Mouse (Mus musculus): ENCODE results near the gene Oas1g.
"Not testable (repeated sequence)": the region's sequence is repeated elsewhere in the genome, so short reads cannot be mapped to it uniquely, and the experiment has no call there.

The Oas1g gene

GRCm38 (mm10) chr5:120887413-120887812, at the start of gene Oas1g:
Gene Oas1g, minus strand, starts transcription at chr5:120887613.
- DNase-seq = not testable (repeated sequence)

DNA sequence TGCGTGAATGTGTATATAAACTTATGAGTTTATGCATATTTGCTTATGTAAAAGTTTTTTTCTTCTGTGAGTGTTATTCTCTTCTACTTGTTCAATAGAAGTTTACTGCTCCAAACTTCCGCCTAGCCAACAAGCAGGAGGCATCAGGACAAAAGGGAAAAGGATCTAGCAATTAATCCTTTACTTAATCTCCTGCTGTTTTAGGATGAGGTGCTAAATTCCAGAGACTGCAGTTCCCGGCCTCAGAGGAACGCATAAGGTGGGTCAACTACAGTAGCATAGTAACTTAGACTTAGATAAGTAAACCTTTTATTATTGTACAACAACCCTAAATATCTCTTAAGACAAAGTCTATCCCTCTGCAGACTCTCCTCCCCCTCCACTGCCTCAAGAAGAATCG, 46.6 kb upstream of the Oas1g start:
- no peak for DNase-seq

DNA sequence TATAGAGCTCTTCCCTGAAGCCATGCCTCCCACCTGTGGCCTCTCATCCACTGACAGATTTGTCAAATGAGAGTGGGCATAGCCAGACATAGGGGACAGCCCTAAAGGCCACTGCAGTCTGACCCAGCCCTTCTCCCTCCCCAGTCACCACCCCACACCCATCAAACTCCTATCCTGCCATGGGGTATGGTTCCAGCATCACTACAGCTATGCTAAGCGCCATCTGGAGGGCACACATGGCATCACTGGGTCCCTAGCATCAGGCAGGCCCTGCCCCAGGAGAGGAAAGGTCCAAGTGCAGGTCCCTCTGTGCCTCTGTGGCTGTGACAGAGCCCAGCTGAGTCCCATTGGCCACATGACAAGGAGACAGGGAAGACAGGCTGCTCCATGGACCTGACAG, 39.6 kb upstream of the Oas1g start:
- no peak for DNase-seq

DNA sequence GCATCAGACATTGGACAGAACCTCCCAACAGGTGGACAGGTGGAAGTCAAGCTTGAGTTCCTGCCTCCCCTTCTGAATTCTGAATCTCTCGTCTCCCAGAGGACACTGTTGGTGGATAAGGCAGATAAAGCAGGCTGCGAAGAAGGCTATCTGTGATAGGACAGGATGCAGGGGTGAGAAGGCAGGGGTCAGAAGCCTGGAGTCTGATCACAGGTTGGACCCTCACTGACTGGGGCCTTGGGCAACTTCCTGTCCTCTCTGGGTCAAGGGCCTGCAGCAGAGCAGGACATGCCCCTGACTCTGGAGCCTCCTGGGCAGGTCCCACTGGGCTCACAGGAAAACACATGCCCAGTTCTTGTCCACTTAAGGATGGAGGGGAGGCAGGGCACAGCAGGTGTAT, 38.9 kb upstream of the Oas1g start:
- DNase-seq = not testable (repeated sequence)

DNA sequence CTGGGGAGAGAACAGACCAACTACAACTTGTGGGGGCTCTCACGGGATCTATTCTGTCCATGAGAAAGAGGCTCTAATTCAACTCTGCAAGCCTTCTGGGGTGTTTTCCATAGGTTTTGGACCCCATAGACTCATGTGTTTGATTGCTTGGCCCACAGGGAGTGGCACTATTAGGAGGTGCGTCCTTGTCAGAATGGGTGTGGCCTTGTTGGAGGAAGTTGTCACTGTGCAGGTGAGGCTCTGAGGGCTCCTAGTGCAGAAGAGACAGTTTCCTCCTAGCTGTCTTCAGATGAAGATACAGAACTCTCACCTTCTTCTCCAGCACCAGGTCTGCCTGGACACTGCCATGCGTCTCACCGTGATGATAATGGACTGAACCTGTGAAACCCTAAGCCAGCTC, 37.1 kb upstream of the Oas1g start:
- DNase-seq = not testable (repeated sequence)

DNA sequence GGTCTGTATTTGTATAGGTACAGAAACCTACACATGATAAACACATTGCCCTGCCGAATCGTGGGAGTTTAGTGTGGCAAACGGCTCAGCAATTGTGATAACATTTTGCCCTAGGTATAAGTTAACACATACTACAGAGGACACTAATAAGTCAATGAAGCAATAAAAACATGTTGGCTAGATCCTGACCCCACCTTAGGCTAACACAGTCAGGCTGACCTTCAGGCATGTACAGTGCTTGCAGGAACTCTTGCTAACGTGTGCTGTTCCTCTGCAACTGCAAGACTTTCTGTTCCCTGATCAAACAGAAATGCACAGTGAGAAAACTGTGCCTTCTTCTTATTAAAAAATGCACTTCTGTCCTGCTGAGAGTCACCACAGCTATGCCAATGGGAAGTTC, 36.6 kb upstream of the Oas1g start:
- DNase-seq = no peak

DNA sequence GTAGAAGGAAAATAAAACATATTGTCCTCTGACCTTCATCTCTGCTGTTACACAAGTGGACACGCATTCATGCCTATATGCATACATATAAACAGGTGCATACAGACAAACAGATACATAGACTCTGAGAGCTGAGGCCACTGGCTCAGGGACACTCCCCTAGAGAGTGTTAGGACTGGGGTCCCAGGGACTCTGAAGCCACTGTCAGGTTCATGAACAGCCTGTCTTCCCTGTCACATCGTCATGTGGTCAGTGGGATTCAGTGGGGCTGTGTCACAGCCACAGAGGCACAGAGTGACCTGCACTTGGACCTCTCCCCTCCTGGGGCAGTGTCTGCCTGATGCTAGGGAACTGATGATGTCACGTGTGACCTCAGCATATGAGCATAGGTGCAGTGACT, 32.9 kb upstream of the Oas1g start:
- DNase-seq = no peak

GRCm38 (mm10) chr5:120919156-120919935, 31.9 kb upstream of the Oas1g start:
- not testable (repeated sequence) for DNase-seq

DNA sequence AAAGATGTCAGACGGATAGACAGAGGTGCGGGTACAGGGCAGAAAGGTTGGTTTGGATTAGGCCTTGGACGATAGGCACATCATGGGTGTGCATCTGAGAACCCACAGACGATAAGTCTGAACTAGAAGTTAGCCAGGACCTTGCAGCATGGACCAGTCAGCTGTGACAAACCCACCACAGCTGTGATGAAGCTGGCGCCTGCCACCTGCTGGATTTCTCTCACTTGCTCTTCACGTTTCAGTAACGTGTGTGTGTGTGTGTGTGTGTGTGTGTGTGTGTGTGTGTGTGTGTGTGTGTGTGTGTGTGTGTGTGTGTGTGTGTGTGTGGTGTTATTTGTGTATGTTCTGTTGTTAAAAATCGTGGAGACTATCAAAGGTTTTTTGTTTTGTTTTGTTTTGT, 26.8 kb upstream of the Oas1g start, which contains the start of gene Oas1d:
TSS of gene Oas1d (plus strand) at position 333 of the 400 bp plus-strand sequence.
- not testable (repeated sequence) for DNase-seq

GRCm38 (mm10) chr5:120908196-120908920, 20.9 kb upstream of the Oas1g start:
- no peak for DNase-seq

DNA sequence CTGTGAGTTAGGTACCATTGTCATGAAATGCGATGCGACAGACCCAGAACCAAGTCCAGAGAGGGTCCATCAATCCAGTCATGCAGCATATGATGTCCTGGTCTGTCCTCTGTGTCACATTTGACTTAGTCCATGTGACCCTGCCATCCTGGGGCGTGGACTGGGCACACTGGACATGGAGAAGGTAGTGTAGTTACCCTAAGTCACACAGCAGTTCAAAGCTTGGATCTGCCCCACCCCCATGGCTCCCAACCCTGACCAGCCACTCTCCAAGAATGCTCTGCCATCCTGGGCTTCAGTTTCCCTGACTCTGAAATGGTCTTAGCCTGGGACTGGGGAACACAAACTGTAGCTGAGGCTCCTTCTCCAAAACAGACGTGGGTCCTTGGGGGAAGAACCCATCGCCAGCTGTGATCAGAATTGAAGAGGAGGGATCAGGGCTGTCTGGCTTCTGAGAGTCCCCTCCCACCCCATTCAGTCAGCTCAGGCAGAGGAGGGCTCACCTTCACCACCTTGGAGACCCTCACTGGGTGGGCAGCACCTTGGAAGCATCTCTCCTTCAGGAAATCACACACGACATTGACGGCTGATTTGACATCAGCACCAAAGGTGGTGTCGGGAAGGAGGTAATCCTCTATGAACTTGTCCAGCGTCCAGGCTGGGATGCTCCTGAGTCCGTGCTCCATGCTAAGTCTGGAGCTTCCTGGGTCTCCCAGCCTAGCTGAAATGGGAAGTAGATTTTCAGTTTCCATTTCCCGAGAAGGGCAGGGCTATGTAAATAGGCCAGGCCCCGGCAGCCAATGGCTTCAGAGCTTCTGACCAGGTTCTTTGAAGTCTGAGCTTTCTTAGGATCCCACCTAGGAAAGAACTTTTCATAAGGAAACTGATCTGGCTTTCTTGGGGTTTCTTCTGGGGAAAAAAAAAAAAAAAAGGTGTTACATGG, 19.6 kb upstream of the Oas1g start, which contains the start of gene Oas1a:
TSS of gene Oas1a (minus strand) at position 731 of the 943 bp plus-strand sequence.
- not testable (repeated sequence) for DNase-seq

DNA sequence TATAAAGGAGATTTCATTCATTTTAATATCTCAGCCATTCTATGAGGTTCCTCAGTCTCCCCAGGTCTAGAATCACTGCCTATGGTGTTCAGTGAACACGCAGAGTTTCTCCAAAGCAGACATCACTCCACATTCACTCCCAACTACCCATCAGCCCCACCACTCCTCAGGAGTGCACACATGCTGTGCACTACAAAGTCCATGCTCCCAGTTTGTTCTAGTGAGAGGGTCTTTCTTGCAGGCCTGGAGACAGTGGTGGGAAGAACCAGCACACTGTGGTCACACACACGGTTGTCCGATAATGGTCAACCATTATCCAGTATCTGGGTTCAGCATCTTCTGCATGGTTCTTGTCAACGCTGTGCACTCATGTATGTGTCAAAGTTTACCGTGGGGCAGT, 14.6 kb upstream of the Oas1g start:
- no peak for DNase-seq

- no peak for DNase-seq
Observed at GRCm38 (mm10) chr5:120900666-120901065, 13.3 kb upstream of the Oas1g start.

- no peak for DNase-seq
Observed at GRCm38 (mm10) chr5:120898726-120899125, 11.3 kb upstream of the Oas1g start.

DNA sequence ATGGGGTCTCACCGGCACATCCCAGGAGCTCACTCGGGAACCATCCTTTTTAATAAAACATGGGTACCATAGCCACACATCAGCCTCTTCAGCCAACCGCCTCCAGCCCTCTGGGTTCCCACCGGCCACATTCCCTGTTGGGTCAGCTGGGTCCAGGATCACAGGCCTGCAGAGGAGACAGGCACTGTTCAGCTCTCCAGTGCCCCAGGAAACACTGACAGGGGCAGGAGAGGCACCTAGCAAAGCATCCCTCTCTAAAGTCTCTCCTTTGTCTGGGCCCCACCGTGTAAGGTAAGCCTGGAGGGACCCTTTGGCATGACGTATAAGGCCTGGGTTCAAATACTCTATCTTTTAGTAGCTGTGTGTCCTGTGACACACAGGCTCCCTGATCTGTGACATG, 10.9 kb upstream of the Oas1g start:
- DNase-seq = no peak

DNA sequence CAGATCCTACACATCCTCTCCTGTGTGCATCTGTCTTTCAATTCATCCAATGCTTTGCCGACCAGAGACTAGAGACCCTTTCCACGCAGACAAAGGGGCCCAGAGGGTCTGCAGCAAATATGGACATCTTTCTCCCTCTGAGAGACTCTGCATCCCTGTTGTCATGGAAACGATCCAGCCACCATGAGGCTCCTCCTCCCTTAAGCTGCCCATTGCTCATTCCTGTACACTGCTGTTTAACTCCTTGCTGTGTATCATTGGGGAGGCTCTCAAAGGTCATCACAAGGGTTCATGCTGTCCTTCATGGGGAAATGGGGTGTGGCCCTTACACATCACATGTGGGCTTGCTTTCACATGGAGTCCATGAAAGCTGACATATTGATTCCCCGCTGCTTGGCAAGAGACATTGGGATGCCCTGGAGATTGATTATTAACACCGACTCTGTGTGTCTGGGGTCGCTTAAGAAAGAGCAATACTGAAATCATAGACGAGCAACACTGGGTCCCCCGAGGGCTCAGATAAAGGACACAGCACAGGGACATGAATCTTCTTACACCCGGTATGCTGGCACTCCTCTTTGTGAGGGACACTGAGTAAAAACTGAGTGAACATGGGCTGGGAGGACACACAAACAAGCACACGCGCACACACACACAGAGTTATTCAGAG, 8.0 kb upstream of the Oas1g start:
- DNase-seq = no peak

GRCm38 (mm10) chr5:120894692-120895091, 7.3 kb upstream of the Oas1g start:
- not testable (repeated sequence) for DNase-seq

DNA sequence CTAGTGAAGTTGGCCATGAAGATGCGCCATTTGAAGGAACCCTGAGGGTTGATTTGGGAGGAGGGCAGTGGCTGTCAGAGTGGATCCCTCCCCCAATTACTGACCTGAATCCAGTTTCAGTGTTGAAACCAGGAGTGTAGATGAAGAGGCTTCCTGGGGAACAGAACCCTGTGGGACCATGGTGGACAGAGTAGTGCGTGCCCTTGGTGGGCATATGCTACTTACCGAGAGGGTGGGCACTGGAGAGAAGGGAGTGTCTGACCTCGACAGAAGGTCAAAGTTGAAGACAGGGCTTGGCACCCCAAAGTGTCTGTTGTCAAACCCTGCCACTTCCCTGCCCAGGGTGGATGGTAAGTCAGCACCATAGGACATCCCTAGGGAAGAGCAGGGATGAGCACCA, 6.5 kb upstream of the Oas1g start:
- not testable (repeated sequence) for DNase-seq

- DNase-seq = no peak
Observed at GRCm38 (mm10) chr5:120892243-120892660, 4.8 kb upstream of the Oas1g start.

DNA sequence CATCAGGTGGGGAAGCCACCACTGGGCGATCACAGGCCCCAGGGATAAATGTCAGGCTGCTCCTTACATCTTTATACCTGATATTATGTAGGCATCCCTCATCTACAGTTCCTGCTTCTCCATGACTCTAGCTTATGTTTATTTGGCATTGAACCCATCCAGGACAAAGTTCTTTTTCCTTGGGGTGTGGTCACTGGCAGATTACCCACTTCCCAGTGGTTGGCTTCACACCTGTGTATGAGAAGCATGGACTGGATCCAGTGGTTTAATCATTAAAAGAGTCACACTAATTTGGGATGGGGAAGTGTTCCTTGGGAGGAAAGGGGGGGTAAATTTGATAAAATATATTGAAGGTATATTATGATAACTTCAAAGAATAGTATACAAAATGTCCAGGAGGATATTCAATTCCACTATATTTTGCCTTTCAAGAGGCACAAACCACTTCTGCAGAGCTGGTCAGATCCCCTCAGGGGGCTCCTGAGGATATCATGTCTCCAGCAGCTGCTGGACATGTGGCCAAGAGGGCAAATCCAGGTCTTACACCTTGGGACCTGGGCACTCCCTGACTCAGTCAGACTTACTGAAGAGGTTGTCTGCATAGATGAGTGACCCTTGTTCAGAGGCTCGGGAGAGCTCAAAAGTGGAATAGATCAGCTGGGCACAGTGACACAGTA, 4.3 kb upstream of the Oas1g start:
- DNase-seq = not testable (repeated sequence)

- no peak for DNase-seq
Observed at GRCm38 (mm10) chr5:120890991-120891390, 3.6 kb upstream of the Oas1g start.

GRCm38 (mm10) chr5:120890026-120890425, 2.6 kb upstream of the Oas1g start:
- DNase-seq = no peak

Data from cerebellum, adult 9-11 months (tissue).